Mouse (Mus musculus): Measurements from ENCODE around the gene Vps45.
"Not testable (repeated sequence)": the region's sequence is repeated elsewhere in the genome, so short reads cannot be mapped to it uniquely, and the experiment has no call there.

The Vps45 gene

DNA sequence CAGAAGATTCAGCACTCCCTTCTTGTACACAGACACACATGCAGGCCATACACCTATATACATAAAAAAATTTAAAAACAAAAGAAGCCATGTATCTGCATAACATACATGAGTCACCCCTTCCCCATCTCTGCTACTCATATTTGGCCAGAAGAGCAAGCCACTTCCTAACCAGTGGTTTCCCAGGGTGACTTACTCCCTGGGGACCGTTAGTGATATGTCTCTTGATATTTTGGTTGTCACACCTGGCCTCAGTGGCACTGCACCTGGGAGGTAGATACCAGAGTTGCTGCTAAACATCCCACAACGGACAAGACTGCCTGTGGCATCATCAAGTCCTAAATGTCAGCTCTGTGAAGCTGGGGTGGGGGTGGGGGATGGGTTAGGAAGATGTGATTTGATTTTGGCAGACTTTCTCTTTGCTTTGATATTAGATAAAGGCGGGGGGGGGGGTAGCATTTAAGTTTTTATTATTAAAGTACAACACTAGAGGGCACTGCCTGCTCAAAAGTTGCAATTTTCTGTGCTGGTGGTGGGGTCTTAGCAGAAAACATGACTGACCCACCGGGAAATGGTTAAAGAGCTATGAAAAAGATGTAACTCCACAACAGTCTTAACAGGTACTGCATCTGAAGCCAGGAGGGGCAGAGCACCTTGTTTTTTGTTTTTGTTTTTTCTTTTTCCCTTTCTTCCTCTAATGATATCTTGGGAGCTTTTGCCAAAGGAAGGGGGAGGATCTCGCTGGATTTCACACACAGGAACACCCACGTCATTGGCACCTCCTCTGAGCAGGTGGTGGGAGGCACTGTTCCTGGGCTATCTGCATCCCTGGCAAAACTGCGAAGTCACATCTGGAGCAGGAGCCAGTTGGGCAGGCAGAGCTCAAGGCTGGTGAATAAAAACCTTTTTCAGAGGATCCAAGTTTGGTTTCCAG, 92.5 kb downstream of the Vps45 start:
- peak; percentile 43 to 63 for DNase-seq

DNA sequence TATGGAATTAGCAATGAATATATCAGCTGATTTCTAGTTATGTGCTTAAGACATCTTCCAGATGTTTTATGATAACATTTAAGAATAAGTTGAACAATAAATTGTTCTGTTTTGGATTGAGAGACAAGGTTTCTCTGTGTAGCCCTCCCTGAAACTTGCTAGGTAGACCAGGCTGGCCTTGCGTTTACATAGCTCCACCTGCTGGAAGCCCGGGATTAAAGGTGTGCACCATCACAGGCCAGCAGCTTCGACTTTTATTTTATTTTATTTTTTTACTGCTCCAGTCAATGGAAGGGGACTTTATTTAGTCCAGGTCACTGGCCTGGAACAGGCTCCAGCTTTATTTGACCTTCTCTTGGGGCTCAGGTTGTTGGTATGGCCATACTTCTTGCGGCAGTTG, 94.6 kb downstream of the Vps45 start:
- DNase-seq = peak; percentile 50 to 55

DNA sequence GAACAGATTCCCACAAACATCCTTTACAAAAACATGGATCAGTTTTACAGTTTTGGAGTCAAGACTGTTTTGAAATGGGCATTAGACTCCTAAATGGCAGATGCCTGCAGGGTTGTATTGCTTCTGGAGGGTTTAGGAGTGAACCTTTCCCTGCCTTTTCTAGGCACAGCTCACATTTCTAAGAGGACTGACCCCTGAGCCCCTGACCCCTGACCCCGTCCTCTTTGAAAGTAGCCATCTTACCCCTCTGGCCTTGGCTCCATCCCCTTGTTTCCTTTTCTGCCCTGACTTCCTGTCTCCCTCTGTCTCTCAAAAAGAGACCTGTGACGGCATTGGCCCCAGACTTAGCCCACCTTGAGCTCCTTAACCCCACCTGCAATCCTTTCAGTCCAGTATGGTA, 95.0 kb downstream of the Vps45 start:
- DNase-seq = no peak

DNA sequence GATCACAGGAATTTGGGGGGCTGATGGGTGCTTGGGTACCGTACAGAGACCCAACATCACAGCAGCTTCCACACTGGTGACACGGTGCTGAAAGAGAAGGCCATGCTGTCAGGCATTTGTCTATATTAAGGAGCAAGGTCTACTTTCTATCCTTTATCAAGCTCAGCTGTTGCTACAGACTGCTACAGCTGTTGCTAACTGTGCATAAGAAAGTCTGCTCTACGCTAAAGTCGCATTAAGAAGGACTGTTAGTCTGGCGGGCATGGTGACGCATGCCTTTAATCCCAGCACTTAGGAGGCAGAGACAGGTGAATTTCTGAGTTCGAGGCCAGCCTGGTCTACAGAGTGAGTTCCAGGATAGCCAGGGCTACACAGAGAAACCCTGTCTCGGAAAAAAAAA, 96.1 kb downstream of the Vps45 start:
- not testable (repeated sequence) for DNase-seq

DNA sequence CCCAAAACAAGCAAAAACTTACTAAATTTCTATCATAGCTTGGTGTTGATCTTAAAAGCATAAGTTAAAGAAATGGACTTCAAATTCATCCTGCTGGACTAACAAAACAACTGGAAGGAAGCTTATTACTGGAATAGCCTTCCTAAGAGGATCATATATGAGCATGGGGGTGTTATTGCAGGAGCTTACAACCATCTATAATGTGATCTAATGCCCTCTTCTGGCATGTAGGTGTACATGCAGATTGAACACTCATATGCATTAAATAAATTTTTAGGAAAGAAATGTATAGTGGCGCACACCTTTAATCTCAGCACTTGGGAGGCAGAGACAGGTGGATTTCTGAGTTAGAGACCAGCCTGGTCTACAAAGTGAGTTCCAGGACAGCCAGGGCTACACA, 98.5 kb downstream of the Vps45 start:
- no peak for DNase-seq

DNA sequence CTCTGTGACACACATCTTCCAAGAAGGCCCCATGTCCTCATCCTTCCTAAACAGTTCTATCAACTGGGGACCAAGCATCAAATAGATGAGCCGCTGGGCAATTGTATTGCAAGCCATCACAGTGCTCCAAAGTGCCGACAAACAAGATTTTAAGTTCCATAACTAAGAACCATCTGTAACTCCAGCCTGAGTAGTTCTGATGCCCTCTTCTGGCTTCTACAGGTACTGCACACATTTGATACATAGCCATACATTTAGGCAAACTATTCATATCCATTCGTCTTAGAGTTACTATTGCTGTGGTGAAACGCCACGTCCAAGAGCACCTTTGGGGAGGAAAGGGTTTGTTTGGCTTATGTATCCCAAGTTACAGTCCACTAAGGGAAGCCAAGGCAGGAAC, 99.2 kb downstream of the Vps45 start:
- no peak for DNase-seq

DNA sequence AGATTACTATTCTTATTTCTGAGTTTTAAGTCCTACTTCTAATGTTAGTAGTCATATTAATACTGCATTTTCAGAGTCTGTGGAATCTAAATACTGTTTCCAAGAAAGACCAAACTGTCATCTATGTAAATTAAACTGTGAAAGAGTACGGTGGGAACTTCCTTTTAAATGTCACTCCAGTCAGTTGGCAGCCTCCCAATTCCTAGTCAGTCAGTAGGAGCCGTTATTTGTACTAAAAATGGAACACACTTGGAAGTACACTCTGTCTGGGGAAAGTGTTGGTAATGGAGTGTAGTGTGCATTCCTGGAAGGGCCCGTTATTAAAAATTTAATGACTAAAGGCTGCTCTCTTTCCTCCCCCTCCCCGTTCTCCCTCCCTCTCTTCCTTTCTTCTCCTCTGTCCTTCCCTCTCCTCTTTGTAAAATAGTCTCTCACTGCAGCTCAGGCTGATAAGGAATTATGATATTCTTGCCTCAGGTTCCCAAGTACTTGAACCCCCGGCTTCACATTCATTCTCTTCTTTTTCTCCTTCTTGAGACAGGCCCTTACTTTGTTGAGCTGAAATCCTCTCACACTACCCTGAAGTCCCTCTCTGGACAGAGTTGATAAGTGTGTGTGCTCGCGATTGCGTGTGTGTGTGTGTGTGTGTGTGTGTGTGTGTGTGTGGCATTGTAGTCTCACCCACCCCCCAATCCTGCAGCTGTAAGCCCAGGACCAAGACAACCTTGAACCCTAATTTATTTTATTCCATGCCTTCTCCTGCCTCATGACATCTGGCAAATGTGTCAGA, 100.7 kb downstream of the Vps45 start:
- DNase-seq = no peak

DNA sequence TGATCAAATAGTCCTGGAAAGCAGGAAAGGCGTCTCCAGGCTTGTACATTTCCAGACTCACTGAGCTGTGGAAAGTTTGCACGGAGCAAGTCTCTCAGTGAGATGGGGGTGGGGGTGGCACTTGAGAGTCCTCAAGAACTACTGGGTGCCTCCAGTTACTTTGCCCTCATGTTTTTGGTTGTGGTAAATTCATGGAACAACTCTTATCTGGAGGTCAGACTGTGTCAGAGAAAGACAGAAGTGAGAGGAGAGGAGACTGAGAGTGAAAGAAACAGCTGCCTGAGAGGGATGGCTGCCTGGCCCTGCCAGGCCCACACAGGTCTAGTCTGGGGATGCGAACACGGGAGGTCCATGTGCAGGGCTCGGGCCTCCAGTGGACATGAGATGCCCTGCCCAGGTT, 102.9 kb downstream of the Vps45 start:
- DNase-seq = no peak

DNA sequence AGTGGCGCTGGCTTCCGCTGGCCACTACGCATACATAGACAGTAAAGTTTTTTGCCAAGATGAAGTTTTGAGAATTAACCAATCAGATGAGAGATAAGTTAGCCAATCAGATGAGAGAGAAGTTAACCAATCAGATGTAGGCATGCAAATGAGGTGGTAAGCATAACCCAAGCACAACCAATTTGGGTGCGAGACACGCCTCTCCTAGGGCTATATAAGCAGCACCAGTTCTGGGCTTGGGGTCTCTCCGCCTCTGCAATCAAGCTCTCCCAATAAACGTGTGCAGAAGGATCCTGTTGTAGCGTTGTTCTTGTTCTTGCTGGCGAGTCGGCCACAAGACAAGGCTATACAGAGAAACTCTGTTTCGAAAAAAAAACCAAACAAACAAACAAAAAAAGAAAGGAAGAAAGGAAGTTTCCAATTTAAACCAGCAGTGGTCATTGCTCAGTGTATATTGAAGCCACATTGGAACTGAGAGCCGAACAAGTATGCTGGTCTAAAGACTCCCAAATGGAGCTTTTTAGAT, 103.6 kb downstream of the Vps45 start:
- DNase-seq = not testable (repeated sequence)

DNA sequence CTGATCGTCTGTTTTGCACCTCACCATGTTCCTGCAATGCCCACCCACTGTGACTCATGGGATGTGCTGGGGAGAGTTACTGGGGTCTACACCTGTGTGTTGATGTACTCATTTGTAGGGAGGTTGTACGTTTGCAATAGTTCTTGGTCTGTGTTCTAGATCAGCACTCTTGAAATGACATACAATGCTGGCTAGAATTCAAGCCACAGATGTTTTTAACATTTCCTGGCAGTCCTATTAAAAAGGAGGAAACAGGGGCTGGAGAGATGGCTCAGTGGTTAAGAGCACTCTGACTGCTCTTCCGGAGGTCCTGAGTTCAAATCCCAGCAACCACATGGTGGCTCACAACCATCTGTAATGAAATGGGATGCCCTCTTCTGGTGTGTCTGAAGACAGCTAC, 104.7 kb downstream of the Vps45 start:
- DNase-seq = no peak

DNA sequence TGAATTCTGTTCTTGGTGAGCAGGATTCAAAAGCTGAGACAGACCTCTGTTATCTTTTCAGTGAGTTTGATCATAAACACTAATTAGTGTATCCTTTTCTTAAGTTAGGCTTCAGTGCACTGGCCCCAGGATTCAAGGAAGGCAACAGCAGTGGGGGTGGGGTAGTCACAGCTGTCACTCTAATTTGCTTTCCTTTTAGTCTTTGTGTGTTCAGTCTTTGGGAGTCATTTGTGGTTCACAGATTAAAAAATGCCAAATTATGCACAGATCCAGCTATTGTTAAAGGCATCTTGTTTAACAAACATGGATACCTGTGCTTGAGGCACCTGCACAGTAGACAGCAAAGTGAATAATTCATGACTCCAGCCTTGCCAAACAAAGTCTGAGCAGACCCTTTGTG, 105.2 kb downstream of the Vps45 start:
- DNase-seq = no peak

DNA sequence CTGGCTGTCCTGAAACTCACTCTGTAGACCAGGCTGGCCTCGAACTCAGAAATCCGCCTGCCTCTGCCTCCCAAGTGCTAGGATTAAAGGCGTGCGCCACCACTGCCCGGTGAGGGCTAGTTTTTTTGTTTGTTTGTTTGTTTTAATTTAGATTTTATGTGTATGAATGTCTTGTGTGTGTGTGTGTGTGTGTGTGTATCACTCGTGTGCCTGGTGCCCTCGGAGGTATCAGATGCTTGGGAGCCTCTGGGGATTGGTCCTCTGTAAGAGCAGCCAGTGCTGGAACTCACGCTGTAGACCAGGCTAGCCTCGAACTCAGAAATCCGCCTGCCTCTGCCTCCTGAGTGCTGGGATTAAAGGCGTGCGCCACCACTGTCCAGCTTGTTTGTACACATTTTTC, 106.7 kb downstream of the Vps45 start:
- DNase-seq = not testable (repeated sequence)

DNA sequence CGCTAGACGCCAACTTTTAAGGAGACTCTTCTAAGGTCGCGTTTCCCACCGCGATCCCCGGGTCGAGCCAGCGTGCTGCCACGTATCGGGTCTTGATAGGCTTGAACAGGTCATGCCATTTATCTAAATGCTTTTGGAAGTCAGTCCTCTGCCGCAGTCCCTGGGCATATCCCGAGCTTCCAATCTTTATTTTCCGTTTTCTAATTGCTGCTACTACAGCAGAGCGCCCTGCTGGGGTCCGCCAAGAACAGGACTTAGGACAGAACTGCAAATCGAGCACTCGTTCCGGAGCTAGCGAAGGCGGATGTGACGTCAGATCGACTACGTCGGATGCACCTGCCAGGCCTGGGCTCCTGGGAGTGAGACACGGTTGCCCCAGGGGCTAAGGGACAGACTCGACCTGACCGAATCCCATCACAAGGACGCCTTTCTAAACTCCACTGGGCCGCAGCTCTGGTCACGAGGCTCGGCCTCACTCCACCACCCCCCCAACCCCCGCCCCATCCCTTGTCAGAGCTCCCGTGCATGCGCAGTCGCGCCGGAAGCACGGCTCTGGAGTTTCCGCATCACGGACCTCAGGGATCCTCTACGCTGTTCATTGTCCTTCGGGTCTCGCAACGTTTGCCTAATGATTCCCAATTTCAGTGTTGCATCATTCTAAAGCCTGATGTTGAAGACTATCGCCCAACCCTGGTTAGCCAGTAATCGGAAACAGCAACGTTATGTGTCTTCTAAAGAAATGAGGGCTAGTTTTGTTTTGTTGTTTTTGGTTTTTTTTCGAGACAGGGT, 107.3 kb downstream of the Vps45 start:
- DNase-seq = peak; percentile 90 to 95

Measured in cerebellum, postnatal 36 days (tissue).